Mouse (Mus musculus): ENCODE measurements around the gene Btbd16.

DNA sequence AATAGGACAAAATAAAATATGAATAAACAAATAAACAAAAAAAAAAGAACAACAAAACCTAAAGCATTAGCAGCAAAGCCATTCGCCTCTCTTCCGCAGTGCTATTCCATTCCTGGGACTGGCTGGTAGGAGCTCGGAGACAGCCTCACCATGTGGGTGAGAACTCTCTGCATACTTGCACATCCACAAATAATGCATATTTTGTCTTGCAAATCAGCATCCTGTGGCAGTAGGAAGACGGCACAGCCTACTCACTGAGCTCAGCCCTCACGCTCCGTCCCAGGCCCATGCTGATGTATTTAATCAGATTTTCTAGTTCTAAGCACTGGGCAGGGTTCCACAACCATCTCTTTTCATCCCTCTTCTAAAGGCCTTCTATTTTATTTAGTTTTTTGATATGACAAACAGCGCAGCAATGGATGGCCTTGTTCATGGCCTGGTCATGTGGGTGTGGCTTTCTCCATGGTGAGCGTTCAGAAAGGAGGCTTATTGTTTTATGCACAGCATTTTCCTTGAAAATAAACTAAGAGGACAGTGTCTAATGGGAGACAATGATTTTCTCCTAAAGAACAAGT, 29.5 kb downstream of the Btbd16 start:
- TF ChIP-seq CTCF (IDR thresholded peaks at IDR 0.05) (no peak), POLR2A (IDR thresholded peaks at IDR 0.05; ENCODE audit: insufficient read depth, low read depth, low read length) (no peak), EP300 (IDR thresholded peaks at IDR 0.05; ENCODE audit: insufficient read depth, low read depth, low read length) (no peak)

Data from heart, adult 2 months (tissue).